Mouse (Mus musculus): ENCODE results near the gene Cd101. TPM values are rescaled to one million over a fixed set of nuclear protein-coding genes. Genes with fewer than 3 reads are reported as not detected.

The Cd101 gene
- polyA plus RNA-seq, 1 experiment: 0.19 TPM

DNA sequence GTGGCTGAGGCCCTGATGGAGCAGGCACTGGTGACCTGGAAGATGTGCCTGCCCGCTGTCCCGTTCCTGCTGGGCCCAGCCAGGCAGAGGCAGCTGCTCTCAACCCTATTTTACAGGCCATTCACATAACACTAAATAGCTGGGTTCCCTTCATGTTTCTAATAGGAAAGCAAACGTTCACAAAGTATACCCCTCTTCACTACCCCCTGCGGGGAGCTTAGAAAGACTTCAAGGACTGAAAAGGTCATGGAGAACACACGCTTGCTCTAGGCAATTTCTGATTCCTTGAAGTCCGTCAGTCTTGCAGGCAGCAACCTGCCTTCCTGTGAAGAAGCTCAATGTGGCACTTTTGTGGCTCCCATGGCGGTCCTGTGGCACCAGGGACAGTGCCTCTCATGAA lies 12.6 kb upstream of the Cd101 start:
- no peak for DNase-seq (ENCODE audit: low spot score)

- no peak for DNase-seq (ENCODE audit: low spot score)
These were observed 8.7 kb upstream of the Cd101 start for GRCm38 (mm10) chr3:101037984-101038545.

GRCm38 (mm10) chr3:101036001-101036400 lies 6.6 kb upstream of the Cd101 start:
- no peak for DNase-seq (ENCODE audit: low spot score)

GRCm38 (mm10) chr3:101034509-101034908 lies 5.2 kb upstream of the Cd101 start:
- DNase-seq (ENCODE audit: low spot score): no peak

DNA sequence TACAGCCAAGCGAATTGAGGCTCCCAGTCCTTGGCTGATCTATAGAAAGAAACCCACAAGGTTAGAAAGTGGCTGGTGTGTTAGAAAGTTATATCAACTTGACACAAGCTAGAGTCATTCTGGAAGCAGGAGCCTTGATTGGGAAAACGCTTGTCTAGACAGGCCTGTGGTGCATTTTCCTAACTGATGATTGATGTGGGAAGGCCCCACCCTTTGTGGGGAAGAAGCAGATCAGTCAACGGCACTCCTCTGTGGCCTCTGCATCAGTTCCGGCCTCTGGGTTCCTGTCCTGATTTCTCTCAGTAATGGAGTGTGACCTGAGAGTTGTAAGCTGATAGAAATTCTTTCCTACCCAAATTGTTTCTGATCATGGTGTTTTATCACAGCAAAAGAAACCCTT lies 4.3 kb upstream of the Cd101 start:
- DNase-seq (ENCODE audit: low spot score): no peak

DNA sequence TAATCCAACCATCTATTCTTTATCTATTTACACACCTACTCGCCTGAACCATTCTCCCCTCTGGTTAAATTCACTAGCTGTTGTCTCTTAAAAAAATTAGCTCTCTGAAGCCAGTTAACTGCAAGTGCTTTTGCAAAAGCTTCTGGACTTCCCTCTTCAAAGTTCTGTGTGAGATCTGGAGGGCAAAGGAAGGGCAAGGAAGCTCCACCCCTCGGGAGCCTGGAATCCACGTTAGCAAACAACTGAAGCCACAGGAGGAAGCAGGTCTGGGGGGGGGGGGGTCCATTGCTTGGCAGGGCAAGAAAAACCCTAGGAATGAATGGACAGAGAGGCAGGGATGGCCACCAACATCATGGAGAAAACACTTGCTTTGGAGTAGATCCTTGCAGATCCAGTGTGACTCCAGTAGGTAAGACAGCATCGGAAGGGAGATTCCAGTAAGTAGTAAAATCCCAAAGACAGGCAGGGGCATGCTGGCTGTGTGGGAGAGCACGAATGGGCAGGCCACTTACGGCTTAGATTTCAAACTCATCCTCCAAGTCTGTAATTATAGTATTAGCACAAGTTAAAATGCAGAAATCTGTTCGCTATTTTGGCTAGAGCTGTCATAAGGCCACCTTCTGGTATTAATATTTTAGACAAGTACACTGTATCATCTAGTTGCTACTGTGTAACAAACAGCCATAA lies 2.2 kb upstream of the Cd101 start:
- no peak for DNase-seq (ENCODE audit: low spot score)

DNA sequence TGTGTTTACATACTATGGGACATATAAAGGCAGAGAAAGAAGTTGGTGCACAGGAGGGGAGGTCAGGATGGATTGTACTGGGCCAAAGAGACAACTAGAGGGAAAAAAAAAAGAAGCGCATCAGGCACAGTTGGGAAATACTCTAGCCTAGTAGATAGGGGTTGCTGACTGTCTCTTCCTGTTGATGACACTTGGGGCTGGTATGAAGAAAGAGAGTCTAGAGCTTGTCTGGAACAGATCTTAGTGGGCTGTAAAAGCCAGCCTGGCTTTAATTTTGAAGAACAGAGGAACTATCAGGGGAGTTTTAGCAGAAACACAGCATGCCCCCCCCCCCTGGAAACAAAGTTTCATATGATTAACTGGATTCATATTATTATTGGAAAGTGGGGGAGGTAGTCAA lies 1.3 kb upstream of the Cd101 start:
- DNase-seq (ENCODE audit: low spot score): no peak

- DNase-seq (ENCODE audit: low spot score): no peak
These were observed 2.6 kb downstream of the Cd101 start for GRCm38 (mm10) chr3:101026741-101027140.

DNA sequence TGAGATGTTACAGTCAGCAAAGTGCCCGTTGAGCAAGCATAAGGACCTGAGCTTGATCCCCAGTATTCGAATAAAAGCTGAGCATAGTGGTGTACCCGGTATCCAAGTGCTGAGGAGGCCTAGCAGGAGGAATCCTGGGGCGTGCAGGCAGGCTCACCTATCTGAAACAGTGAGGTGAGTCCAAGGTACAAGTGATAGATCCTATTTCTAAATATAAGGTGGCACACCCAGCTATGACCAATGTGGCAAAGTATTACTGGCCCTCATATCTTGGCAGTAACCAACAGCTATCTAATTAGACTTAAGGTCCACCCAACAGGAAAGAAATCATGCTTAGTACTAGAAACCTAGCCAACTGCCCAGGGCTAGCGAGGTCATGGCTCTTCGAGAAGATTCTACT lies 6.4 kb downstream of the Cd101 start:
- DNase-seq (ENCODE audit: low spot score): no peak

DNA sequence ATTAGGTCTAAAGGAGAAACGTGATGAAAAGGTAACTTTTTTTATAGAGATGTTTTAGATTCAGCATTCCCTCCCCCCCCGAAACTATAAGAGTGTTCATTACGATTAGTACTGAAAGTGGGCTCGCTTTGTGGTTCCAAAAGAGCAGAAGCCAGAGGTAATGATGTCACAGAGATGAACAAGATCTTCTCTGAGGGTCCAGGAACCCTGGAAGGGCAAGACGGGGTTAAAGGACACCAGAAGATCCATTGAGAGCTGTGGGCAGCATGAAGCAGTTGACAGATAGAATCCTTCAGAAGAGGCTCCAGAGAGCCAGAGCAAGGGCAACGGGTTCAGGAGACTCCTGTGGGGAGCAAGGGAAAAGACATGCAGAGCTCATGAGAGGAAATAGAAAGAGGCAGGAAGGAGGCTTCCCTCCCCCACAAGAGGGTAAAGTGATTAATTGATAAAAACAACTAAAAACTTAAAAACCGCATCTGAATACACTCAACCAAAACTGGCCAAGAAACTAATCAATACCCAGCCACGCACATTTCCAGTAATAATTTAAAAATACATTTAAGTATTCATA lies 7.8 kb downstream of the Cd101 start:
- no peak for DNase-seq (ENCODE audit: low spot score)

- no peak for DNase-seq (ENCODE audit: low spot score)
These were observed 8.3 kb downstream of the Cd101 start for GRCm38 (mm10) chr3:101021073-101021472.

DNA sequence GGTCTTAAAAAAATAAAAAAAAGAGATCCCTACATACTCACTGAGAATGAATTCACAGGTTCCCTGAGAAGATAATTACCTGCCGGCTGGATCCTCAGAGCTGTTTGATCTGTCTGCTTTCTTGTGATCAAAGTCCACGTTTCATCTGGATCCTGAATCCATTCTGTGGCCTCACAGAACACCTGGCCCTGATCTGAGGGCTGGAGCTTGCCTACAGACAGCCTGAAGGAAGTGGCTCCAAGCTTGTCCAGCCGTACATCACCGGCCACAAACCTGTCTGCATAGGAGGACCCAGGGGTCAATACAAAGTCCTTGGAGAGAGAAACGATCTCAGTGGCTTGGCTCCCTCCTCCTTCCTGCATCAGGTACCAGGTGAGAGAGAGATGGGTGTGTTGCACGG lies 10.9 kb downstream of the Cd101 start:
- DNase-seq (ENCODE audit: low spot score): no peak

DNA sequence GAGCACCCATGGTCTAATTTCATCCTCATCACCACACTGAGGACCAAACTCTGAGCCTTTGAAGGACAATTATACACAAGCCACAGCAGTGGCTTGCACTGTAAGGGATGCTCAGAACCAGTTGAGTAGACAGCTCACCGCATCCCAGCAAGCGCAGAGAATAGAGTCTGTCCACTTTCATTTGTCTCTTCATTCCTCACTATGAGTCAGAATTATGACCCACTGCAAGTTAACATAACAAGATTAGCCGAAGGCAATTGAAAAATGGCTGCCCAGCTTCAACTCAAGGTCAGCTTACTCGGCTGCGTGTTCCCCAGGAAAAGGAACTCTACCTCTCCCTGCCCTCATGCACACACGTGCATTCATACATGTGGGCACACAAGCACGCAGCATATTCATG lies 13.3 kb downstream of the Cd101 start:
- no peak for DNase-seq (ENCODE audit: low spot score)

- no peak for DNase-seq (ENCODE audit: low spot score)
These were observed 14.1 kb downstream of the Cd101 start for GRCm38 (mm10) chr3:101015254-101015653.

DNA sequence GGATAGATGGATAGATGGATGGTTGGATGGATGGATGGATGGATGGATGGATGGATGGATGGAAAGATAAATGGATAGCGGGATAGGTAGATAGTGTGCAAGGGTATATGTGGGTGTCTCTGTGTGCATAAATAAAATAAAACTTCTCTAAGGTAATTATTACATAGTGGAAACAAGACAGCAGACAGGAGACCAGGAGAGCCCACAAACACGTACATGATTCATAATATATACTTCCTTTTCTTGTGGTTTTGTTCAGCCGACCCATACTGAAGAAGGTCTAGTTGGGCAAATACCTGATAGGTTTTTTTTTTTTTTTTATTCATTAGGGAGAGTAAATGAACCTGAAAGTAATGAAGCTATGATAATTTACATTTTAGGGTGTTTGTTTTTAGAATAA lies 15.8 kb downstream of the Cd101 start:
- no peak for DNase-seq (ENCODE audit: low spot score)

- DNase-seq (ENCODE audit: low spot score): no peak
These were observed 16.4 kb downstream of the Cd101 start for GRCm38 (mm10) chr3:101013005-101013404.

DNA sequence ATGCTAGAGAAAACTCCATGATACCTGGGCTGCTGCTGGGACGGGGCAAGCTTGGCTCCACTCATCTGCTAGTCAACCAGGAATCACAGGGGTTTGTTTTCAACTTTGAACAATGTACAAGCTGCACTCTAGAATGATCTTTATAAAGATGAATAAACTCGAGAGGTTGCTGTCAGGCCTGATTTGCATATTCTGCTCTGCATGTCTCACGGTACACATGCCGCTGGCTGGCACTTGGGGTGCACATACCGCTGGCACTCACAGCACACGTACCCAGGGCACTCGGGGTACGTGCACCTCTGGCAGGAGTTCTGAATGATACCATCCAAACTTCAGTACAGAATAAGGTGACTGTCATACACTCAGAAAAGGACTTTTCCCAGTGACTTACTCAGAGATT lies 16.8 kb downstream of the Cd101 start:
- DNase-seq (ENCODE audit: low spot score): no peak

DNA sequence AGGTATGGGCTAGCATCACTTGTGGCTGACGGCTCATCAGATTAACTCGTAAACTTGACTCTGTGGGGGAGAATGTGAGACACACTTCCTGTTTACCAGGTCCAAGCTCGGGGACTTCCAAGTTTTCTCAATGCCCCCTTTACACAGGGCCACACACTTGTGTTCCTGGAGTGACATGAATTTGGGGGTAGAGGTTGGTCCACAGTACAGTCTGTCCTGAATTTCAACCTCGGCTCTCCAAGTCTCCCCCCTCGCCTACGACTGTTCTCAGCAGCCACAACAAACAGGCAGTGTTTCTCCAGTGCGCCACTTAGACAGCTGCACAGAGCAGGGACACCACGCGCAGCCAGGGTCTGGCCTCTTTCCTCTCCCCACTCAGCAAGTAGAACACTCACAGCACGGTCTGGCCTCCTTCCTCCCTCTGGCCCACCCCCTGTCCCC lies 17.2 kb downstream of the Cd101 start:
- DNase-seq (ENCODE audit: low spot score): no peak

GRCm38 (mm10) chr3:101011203-101011600 lies 18.2 kb downstream of the Cd101 start:
- no peak for DNase-seq (ENCODE audit: low spot score)

DNA sequence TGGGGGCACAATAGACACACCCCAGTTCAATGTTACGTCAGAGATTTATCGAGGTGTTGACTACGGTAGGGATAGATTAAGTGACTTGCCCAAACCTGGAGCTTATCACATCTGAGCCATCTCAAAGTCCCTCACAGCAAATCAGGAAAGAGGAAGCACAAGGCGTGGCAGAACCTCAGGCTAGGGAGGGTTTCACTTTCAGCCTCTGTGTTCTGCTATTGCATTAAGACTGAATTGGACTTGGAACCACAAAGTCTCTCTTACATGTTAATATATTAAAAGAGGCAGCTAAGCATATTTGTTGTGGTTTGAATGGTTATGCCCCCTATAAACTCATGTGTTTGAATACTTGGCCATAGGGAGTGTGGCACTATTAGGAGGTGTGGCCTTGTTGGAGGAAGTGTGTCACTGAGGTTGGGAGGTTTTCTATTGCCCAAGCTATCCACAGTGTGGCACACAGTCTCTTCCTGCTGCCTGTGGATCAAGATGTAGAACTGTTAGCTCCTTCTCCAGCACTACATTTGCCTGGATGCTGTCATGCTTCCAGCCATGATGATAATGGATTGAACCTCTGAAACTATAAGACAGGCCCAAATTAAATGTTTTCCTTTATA lies 18.7 kb downstream of the Cd101 start:
- DNase-seq (ENCODE audit: low spot score): no peak

DNA sequence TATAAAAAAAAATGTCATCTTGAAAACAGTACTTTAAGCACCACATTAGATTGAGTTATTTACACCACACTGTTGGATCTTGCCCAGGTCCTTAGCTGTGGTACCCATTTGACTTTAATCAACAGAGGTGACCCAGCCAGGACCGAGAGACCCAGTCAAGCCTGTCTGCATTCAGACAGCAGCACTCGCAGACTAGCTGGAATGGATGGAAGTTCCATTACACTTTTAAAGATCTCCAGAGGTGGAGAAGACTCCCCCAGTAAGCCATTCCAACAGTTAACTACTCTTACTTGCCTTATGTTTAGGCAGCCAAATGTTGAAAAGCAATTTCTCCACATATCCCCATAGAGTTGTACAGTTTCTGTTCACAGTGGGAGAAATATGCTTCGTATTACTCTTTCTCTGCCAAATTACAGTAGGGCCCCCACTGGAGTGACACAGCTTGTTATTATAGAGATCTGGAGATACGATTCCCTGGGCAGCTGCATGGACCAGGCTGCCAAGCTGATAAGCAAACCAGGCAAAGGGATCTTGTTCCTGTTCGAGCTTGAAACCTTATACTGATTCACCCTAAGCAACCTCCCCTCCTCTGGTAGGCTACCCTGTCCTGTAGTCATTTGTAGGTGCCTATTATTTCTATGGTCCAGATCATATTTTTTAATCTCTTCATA lies 22.1 kb downstream of the Cd101 start:
- no peak for DNase-seq (ENCODE audit: low spot score)

GRCm38 (mm10) chr3:101005392-101005791 lies 24.0 kb downstream of the Cd101 start:
- DNase-seq (ENCODE audit: low spot score): no peak

Data from urinary bladder, adult 2 months (tissue).